Mouse (Mus musculus) ES-Bruce4 (cell line): ENCODE results near the gene Psmb11.

Experiments used
- CTCF ChIP-seq: IDR thresholded peaks from one replicate; pipeline ENCODE4 v1.8.1; 2011; ENCODE audit warnings: low read depth, low read length
- EP300 ChIP-seq: IDR thresholded peaks from 2 replicates; pipeline ENCODE4 v1.6.1; 2011; ENCODE audit warnings: low read depth, low read length; ENCODE audit not compliant: insufficient read depth
- POLR2A ChIP-seq: IDR thresholded peaks from one replicate; pipeline ENCODE4 v1.8.1; 2011; ENCODE audit warnings: low read length; ENCODE audit not compliant: insufficient read depth

DNA sequence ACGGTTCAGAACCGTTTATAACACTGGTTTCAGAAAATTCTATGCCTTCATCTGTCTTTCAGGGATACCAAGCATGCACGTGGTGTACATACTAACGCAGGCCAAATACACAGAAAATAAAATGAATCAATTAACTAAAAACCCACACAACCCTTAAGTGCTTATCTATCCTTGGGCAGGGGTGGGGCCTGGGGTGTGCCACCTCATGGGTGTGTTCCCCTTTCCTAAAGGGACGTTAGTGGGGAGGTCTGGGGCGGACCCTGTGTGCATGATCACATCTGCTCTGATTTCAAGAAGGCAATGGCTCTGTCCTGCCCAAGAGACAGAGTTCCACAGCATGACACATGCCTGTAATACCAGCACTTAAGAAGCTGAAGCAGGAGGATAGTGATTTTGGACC is 2.1 kb downstream of the Psmb11 start:
- TF ChIP-seq CTCF (no peak), POLR2A (no peak), EP300 (no peak)
